Mouse (Mus musculus) fat pad, adult 2 months (tissue): ENCODE measurements at regions not wholly inside any gene's neighbourhood (a gene's known extent, or its start where the extent isn't known, plus 50 kb on each side); places are given as distances from the start of the nearest gene placed in this dataset.

Experiments
- DNase-seq: peaks from one replicate; pipeline ENCODE4 v3.0.0-alpha.2; 2011; ENCODE audit warnings: low read depth, low spot score; ENCODE audit errors: extremely low read depth

DNA sequence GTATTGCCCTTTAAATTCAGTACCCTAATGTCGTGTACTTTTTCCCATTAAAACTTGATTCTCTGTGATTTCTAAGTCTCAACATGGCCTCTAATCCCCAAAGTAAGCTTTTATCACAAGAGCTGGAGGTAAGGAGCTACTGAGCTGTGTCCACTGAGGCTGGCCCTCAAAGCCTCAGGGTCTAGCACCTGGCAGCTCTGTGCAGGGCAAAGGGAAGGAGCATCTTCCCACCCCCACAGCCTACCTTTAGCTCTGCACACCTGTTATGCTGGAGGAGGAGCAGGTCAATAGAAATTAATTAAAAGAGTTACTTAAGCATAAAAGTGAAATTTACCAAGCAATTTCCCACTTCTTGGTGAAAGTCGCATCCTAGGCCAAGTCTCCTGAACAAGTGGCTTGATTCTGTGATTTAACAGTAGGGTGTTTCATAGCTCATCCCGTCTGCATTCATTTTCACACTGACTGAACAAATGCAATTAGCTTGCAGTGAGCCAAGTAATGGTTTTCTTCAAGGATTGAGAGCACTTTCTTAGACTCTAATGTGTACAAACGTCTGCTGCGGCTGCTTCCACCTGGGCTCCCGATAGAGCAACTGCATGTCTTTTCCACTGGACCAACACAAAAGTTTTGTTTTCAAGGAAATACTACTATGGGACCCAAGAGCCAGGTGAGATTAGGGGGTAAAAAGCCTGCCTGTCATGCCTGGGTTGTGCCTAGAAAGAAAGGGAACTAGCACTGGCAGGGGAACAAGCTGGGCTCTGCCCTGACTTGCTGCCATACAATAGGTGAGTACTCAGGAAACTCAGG, 50.6 kb upstream of the Dap start:
- no peak for DNase-seq
